Mouse (Mus musculus) cerebellum, adult 9-11 months (tissue): ENCODE measurements around the gene Rchy1.
"Not testable (repeated sequence)": the region's sequence is repeated elsewhere in the genome, so short reads cannot be mapped to it uniquely, and the experiment has no call there.

Experiments
- DNase-seq: peaks from one replicate; pipeline ENCODE4 v3.0.0; 2022

Rchy1 gene

GRCm38 (mm10) chr5:91959986-91960385, 2.9 kb downstream of the Rchy1 start:
- DNase-seq: no peak

- no peak for DNase-seq
These were observed 3.8 kb downstream of the Rchy1 start for GRCm38 (mm10) chr5:91959096-91959495.

GRCm38 (mm10) chr5:91956991-91957760, 5.7 kb downstream of the Rchy1 start:
- no peak for DNase-seq

- no peak for DNase-seq
These were observed 11.5 kb downstream of the Rchy1 start for GRCm38 (mm10) chr5:91951404-91951803.

GRCm38 (mm10) chr5:91949441-91949840, 13.4 kb downstream of the Rchy1 start:
- DNase-seq: no peak

- no peak for DNase-seq
These were observed 15.9 kb downstream of the Rchy1 start for GRCm38 (mm10) chr5:91947008-91947407.

GRCm38 (mm10) chr5:91945609-91946008, 17.3 kb downstream of the Rchy1 start:
- DNase-seq: not testable (repeated sequence)

- DNase-seq: no peak
These were observed 49.6 kb downstream of the Rchy1 start for GRCm38 (mm10) chr5:91913231-91913630.

GRCm38 (mm10) chr5:91911384-91912106, 51.3 kb downstream of the Rchy1 start:
- no peak for DNase-seq

GRCm38 (mm10) chr5:91910616-91911015, 52.3 kb downstream of the Rchy1 start:
- no peak for DNase-seq

- no peak for DNase-seq
These were observed 53.8 kb downstream of the Rchy1 start for GRCm38 (mm10) chr5:91909010-91909620.
